ENCODE assay signal across 27 mouse cellular contexts in genomic region chr16:91891218-91891617, GRCm38 (mm10).
DNase-seq lines count a peak whose midpoint lies in the region; ATAC-seq and TF ChIP-seq lines count a peak whose summit lies in the region.
"Had no signal": no experiment of that assay in that cellular context is flagged by ENCODE, and none has a peak within 500 bp of the region (broad histone marks: within the 10 kb centered on the region; RNA-seq: fewer than 3 reads in every experiment).

No protein-coding gene starts in this region.

- H3K27me3 ChIP-seq in hindbrain, embryonic 13.5 days: no peaks in the 10 kb centered on the region
- H3K27me3 ChIP-seq in hindbrain, embryonic 16.5 days (replicated peaks; ENCODE audit: control insufficient read depth, insufficient read depth, low read length): no peaks in the 10 kb centered on the region
- H3K27me3 ChIP-seq in E14TG2a.4 (ENCODE audit: insufficient read depth, low read length): peaks cover 17% of the 10 kb centered on the region
- H3K27me3 ChIP-seq: CH12.LX; forebrain, embryonic 13.5 days; hindbrain, embryonic 12.5 days had no signal

- no peak overlapping the region for H3K4me2 ChIP-seq in hindbrain, embryonic 13.5 days
- H3K4me2 ChIP-seq in hindbrain, embryonic 16.5 days (ENCODE audit: low read length): no peak overlapping the region
- H3K4me2 ChIP-seq: forebrain, embryonic 13.5 days; heart, embryonic 11.5 days; hindbrain, embryonic 12.5 days had no signal

- TF ChIP-seq POLR2A in bone marrow macrophage, adult 2 months (IDR thresholded peaks at IDR 0.05; ENCODE audit: borderline replicate concordance, low read depth, low read length): no peak

- H3K4me3 ChIP-seq in hindbrain, embryonic 13.5 days: no peak overlapping the region
- no peak overlapping the region for H3K4me3 ChIP-seq in hindbrain, embryonic 16.5 days (ENCODE audit: low read length)
- peak overlapping the region; percentile 49 for H3K4me3 ChIP-seq in E14TG2a.4 (replicated peaks; ENCODE audit: low read length)
- peak overlapping the region; percentile 13; the same call in 1 of the 2 replicates for H3K4me3 ChIP-seq in bone marrow macrophage, adult 2 months (ENCODE audit: insufficient read depth, low read length)
- H3K4me3 ChIP-seq: forebrain, embryonic 10.5 days; forebrain, embryonic 13.5 days; gastrocnemius, adult 2 months; hindbrain, embryonic 12.5 days had no signal

- peak; percentile 32 for DNase-seq in MEL-GATA-1-ER (ENCODE audit: extremely low read depth, low read depth)
- no peak for DNase-seq in layer of hippocampus, adult 11-12 months (ENCODE audit: low spot score)
- no peak for DNase-seq in frontal cortex, adult 2 months (ENCODE audit: extremely low spot score in 1 of 2, low spot score in 1 of 2)
- DNase-seq: adrenal gland, adult 2 months; adrenal gland, postnatal 14 days; cerebellum, adult 11-12 months; cerebellum, adult 8-10 months; cerebellum, postnatal 10 days; cerebellum, postnatal 36 days; embryo, embryonic 11 days; gastrocnemius, adult 2 months; gastrocnemius, postnatal 14 days; heart, adult 11 months had no signal

- H3K36me3 ChIP-seq in hindbrain, embryonic 13.5 days: peaks cover 73% of the 10 kb centered on the region
- peaks cover 9% of the 10 kb centered on the region for H3K36me3 ChIP-seq in hindbrain, embryonic 16.5 days (ENCODE audit: control insufficient read depth, insufficient read depth, low read length)
- H3K36me3 ChIP-seq in E14TG2a.4 (ENCODE audit: insufficient read depth, low read length): no peaks in the 10 kb centered on the region
- H3K36me3 ChIP-seq: forebrain, embryonic 10.5 days had no signal

- no peak for ATAC-seq in hindbrain, embryonic 13.5 days (ENCODE audit: low FRiP score)
- no peak for ATAC-seq in hindbrain, embryonic 16.5 days
- ATAC-seq in CD4-positive, CD25-positive, alpha-beta regulatory T cell, adult 4 months: no peak
- ATAC-seq: forebrain, embryonic 13.5 days; forebrain, embryonic 16.5 days; hindbrain, postnatal 0 days; inflammation-experienced regulatory T-cells, adult 6 months; intestine, embryonic 16.5 days had no signal

- no peak overlapping the region for H3K9ac ChIP-seq in hindbrain, embryonic 13.5 days
- H3K9ac ChIP-seq in hindbrain, embryonic 16.5 days (ENCODE audit: low read depth, low read length): no peak overlapping the region
- H3K9ac ChIP-seq: forebrain, embryonic 13.5 days; hindbrain, embryonic 12.5 days had no signal

- no peaks in the 10 kb centered on the region for H3K9me3 ChIP-seq in hindbrain, embryonic 13.5 days
- H3K9me3 ChIP-seq in hindbrain, embryonic 16.5 days (ENCODE audit: control insufficient read depth, low read length): no peaks in the 10 kb centered on the region
- no peaks in the 10 kb centered on the region for H3K9me3 ChIP-seq in E14TG2a.4 (ENCODE audit: low read length)
- H3K9me3 ChIP-seq: forebrain, embryonic 10.5 days; forebrain, embryonic 13.5 days; hindbrain, embryonic 12.5 days had no signal

- H3K27ac ChIP-seq in hindbrain, embryonic 13.5 days: 0 out of 2 replicates have a peak overlapping the region, but pooled peaks have one; percentile 23
- H3K27ac ChIP-seq in hindbrain, embryonic 16.5 days (ENCODE audit: low read depth, low read length): no peak overlapping the region
- no peak overlapping the region for H3K27ac ChIP-seq in bone marrow macrophage, adult 2 months (ENCODE audit: insufficient read depth, low read depth, low read length)
- H3K27ac ChIP-seq: forebrain, embryonic 10.5 days; forebrain, embryonic 13.5 days; gastrocnemius, adult 2 months; hindbrain, embryonic 12.5 days; hindbrain, postnatal 0 days had no signal

- 87% methylated on average over 11 of the region's 11 CpGs for WGBS in hindbrain, embryonic 13.5 days
- 84% methylated on average over 11 of the region's 11 CpGs for WGBS in hindbrain, embryonic 16.5 days

- no peak for TF ChIP-seq CTCF in E14TG2a.4 (conservative IDR thresholded peaks at IDR 0.05; ENCODE audit: low read length)
- TF ChIP-seq CTCF in bone marrow macrophage, adult 2 months (IDR thresholded peaks at IDR 0.05; ENCODE audit: low read depth, low read length): no peak

- H3K4me1 ChIP-seq in hindbrain, embryonic 13.5 days (replicated peaks): peaks cover 6% of the 10 kb centered on the region
- peaks cover under 1% of the 10 kb centered on the region for H3K4me1 ChIP-seq in hindbrain, embryonic 16.5 days (ENCODE audit: control insufficient read depth, insufficient read depth, low read depth, low read length)
- peaks cover 23% of the 10 kb centered on the region for H3K4me1 ChIP-seq in E14TG2a.4 (replicated peaks; ENCODE audit: low read depth, low read length)
- peaks cover 5% of the 10 kb centered on the region for H3K4me1 ChIP-seq in bone marrow macrophage, adult 2 months (ENCODE audit: control insufficient read depth, insufficient read depth, low read length)

Comparison
In these comparisons a context has a peak if more than half of its experiments do, and no peak if none do; other contexts are left out.
1. H3K4me3 ChIP-seq: peak in E14TG2a.4 (single experiment) and bone marrow macrophage, adult 2 months (single experiment); none in hindbrain, embryonic 13.5 days (single experiment) and hindbrain, embryonic 16.5 days (single experiment).